Mouse (Mus musculus) brain, embryonic 14.5 days (tissue): ENCODE measurements at regions not wholly inside any gene's neighbourhood (a gene's known extent, or its start where the extent isn't known, plus 50 kb on each side); places are given as distances from the start of the nearest gene placed in this dataset.

Experiments
- CTCF ChIP-seq: fragments of 200-500 bp; IDR thresholded peaks from 2 replicates; pipeline ENCODE4 v1.5.1; 2012; ENCODE audit warnings: inconsistent platforms, mild to moderate bottlenecking, moderate library complexity, borderline replicate concordance; ENCODE audit not compliant: insufficient read depth, insufficient read length; ENCODE audit errors: extremely low read depth
- POLR2A ChIP-seq: fragments of 200-500 bp; IDR thresholded peaks from 2 replicates; pipeline ENCODE4 v1.6.1; 2012; ENCODE audit warnings: mild to moderate bottlenecking, inconsistent platforms, borderline replicate concordance; ENCODE audit not compliant: poor library complexity, insufficient read depth, insufficient read length, severe bottlenecking; ENCODE audit errors: extremely low read depth

DNA sequence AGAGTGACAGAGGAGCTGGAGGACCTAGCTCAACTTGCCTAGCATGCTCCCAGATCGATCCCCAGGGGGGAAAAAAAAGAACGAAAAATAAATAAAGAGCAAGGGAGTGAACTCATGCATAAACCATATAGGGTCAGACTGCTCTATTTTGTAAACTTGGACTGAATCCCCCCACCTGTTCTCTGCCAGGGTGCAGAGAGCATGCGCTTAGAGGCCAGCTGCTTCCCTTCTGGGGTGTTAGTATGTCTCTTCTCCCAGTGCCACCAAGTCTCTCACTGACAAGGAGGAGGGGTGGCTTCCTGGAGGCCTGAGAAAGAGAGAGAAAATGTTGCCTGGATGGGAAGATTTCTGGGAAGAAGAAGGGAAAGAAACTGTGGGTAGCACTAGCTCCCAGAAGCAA, 76.1 kb downstream of the Sik1 start:
- TF ChIP-seq CTCF (no peak), POLR2A (no peak)
